Mouse (Mus musculus) neural tube, embryonic 15.5 days (tissue): ENCODE measurements around the gene Cebpe. TPM values are rescaled to one million over a fixed set of nuclear protein-coding genes. Genes with fewer than 3 reads are reported as not detected.

Source experiments
- ATAC-seq: fragments of 200-750 bp; cut with Nextera tagmentation; 2 replicates; pipeline ENCODE4 v1.8.0; 2017; ENCODE audit warnings: mild to moderate bottlenecking, moderate TSS enrichment, moderate library complexity; ENCODE audit not compliant: low FRiP score
- H3K27ac ChIP-seq: fragments of 300-500 bp; sonication (generic); replicated peaks from 2 replicates; pipeline ENCODE4 v1.5.1; 2015; ENCODE audit warnings: mild to moderate bottlenecking, inconsistent platforms
- H3K27me3 ChIP-seq: fragments of 300-500 bp; sonication (generic); replicated peaks from 2 replicates; pipeline ENCODE4 v1.6.1; 2015; ENCODE audit warnings: inconsistent platforms
- H3K36me3 ChIP-seq: fragments of 300-500 bp; sonication (generic); 2 replicates; pipeline ENCODE4 v1.6.1; 2015; ENCODE audit warnings: inconsistent platforms
- H3K4me1 ChIP-seq: fragments of 300-500 bp; sonication (generic); 2 replicates; pipeline ENCODE4 v1.6.1; 2015; ENCODE audit warnings: inconsistent platforms
- H3K4me2 ChIP-seq: fragments of 300-500 bp; sonication (generic); 2 replicates; pipeline ENCODE4 v1.6.1; 2015; ENCODE audit warnings: inconsistent platforms, mild to moderate bottlenecking, moderate library complexity
- H3K4me3 ChIP-seq: fragments of 300-500 bp; sonication (generic); replicated peaks from 2 replicates; pipeline ENCODE4 v1.5.1; 2015; ENCODE audit warnings: mild to moderate bottlenecking, inconsistent platforms
- H3K9ac ChIP-seq: fragments of 300-500 bp; sonication (generic); replicated peaks from 2 replicates; pipeline ENCODE4 v1.6.1; 2015; ENCODE audit warnings: mild to moderate bottlenecking, inconsistent platforms
- H3K9me3 ChIP-seq: fragments of 300-500 bp; sonication (generic); replicated peaks from 2 replicates; pipeline ENCODE4 v1.6.1; 2016; ENCODE audit warnings: inconsistent platforms
- WGBS: fragments of 180-500 bp; shearing (Covaris S2); methylation state at CpG from one replicate; pipeline ENCODE4 v1.1.7; 2015; ENCODE audit warnings: mixed read lengths; 5-methylcytosine and 5-hydroxymethylcytosine counted together
- polyA plus RNA-seq: library from polyadenylated mRNA; unstranded; fragments of >200 nt; fragmentation: Nextera tagmentation; extraction: Ambion mirVana; gene quantifications from 2 replicates; pipeline ENCODE4 v1.2.1, GENCODE M21; 2015

Cebpe gene
- polyA plus RNA-seq, 1 experiment from 2014 or later, result 0.12 TPM

GRCm38 (mm10) chr14:54698733-54699132 lies 13.2 kb downstream of the Cebpe start, which contains the start of gene Gm29776:
TSS of gene Gm29776 (minus strand) at chr14:54698833.
- Histone ChIP-seq H3K36me3 (peaks cover 2% of the 10 kb centered on the region; the same call in 1 of the 2 replicates), H3K4me1 (no peaks in the 10 kb centered on the region), H3K9me3 (no peaks in the 10 kb centered on the region), H3K27me3 (0 out of 2 replicates have a peak, but pooled peaks cover 11% of the 10 kb centered on the region), H3K9ac (no peak within 1 kb of the TSS), H3K27ac (no peak within 1 kb of the TSS), H3K4me2 (no peak within 1 kb of the TSS), H3K4me3 (no peak within 1 kb of the TSS)
- ATAC-seq, result no peak
- WGBS, result 78% methylated on average over 4 of the region's 4 CpGs

GRCm38 (mm10) chr14:54696752-54697151 lies 15.2 kb downstream of the Cebpe start:
- no peak for ATAC-seq
- H3K27me3 ChIP-seq, result no peaks in the 10 kb centered on the region
- no peaks in the 10 kb centered on the region for H3K4me1 ChIP-seq
- no peak overlapping the region for H3K4me2 ChIP-seq
- H3K9ac ChIP-seq, result no peak overlapping the region
- no peaks in the 10 kb centered on the region for H3K9me3 ChIP-seq
- H3K4me3 ChIP-seq, result no peak overlapping the region
- WGBS, result 90% methylated on average over 4 of the region's 4 CpGs
- H3K27ac ChIP-seq, result no peak overlapping the region
- H3K36me3 ChIP-seq, result peaks cover 12% of the 10 kb centered on the region

GRCm38 (mm10) chr14:54695042-54695441 lies 16.9 kb downstream of the Cebpe start:
- H3K4me3 ChIP-seq, result no peak overlapping the region
- 81% methylated on average over 6 of the region's 6 CpGs for WGBS
- H3K9me3 ChIP-seq, result no peaks in the 10 kb centered on the region
- no peaks in the 10 kb centered on the region for H3K27me3 ChIP-seq
- H3K4me2 ChIP-seq, result no peak overlapping the region
- ATAC-seq, result no peak
- H3K9ac ChIP-seq, result no peak overlapping the region
- peaks cover 22% of the 10 kb centered on the region for H3K36me3 ChIP-seq
- H3K4me1 ChIP-seq, result no peaks in the 10 kb centered on the region
- no peak overlapping the region for H3K27ac ChIP-seq

GRCm38 (mm10) chr14:54687251-54687650 lies 24.7 kb downstream of the Cebpe start:
- Histone ChIP-seq H3K4me3 (peak overlapping the region; percentile 75), H3K4me2 (peak overlapping the region; percentile 76)
- ATAC-seq, result no peak

GRCm38 (mm10) chr14:54686522-54687143 lies 25.3 kb downstream of the Cebpe start, which contains the start of gene Acin1:
TSS of gene Acin1 (minus strand) at chr14:54686931.
- Histone ChIP-seq H3K4me1 (peaks cover 42% of the 10 kb centered on the region), H3K4me3 (peak within 1 kb of the TSS; percentile 75), H3K9me3 (no peaks in the 10 kb centered on the region), H3K27ac (peak within 1 kb of the TSS; percentile 98), H3K27me3 (no peaks in the 10 kb centered on the region), H3K4me2 (peak within 1 kb of the TSS; percentile 76), H3K9ac (peak within 1 kb of the TSS; percentile 95), H3K36me3 (peaks cover 31% of the 10 kb centered on the region)
- WGBS, result under 1% methylated on average over 44 of the region's 44 CpGs
- peak; percentile 98 for ATAC-seq

More at GRCm38 (mm10) chr14:54687251-54687650, 24.7 kb downstream of the Cebpe start:
- Histone ChIP-seq H3K27ac (peak overlapping the region; percentile 98), H3K4me1 (peaks cover 42% of the 10 kb centered on the region), H3K27me3 (no peaks in the 10 kb centered on the region), H3K36me3 (peaks cover 31% of the 10 kb centered on the region), H3K9ac (peak overlapping the region; percentile 68), H3K9me3 (no peaks in the 10 kb centered on the region)
- whole genome bisulfite sequencing, result 6% methylated on average over 8 of the region's 8 CpGs

- peak within 1 kb of the TSS; percentile 95 for H3K9ac ChIP-seq
- H3K36me3 ChIP-seq, result peaks cover 32% of the 10 kb centered on the region
- WGBS, result under 1% methylated on average over 41 of the region's 41 CpGs
- peak; percentile 81 for ATAC-seq
- H3K27me3 ChIP-seq, result no peaks in the 10 kb centered on the region
- no peaks in the 10 kb centered on the region for H3K9me3 ChIP-seq
- H3K27ac ChIP-seq, result peak within 1 kb of the TSS; percentile 98
- H3K4me3 ChIP-seq, result peak within 1 kb of the TSS; percentile 75
- peaks cover 42% of the 10 kb centered on the region for H3K4me1 ChIP-seq
- peak within 1 kb of the TSS; percentile 76 for H3K4me2 ChIP-seq
Measured at GRCm38 (mm10) chr14:54686063-54686521, 25.9 kb downstream of the Cebpe start, which contains the start of gene 1700123O20Rik. TSS of gene 1700123O20Rik (plus strand) at chr14:54686216.

- Histone ChIP-seq H3K27me3 (no peaks in the 10 kb centered on the region), H3K4me1 (peaks cover 42% of the 10 kb centered on the region), H3K4me2 (peak overlapping the region; percentile 76), H3K27ac (peak overlapping the region; percentile 98), H3K36me3 (peaks cover 30% of the 10 kb centered on the region), H3K9me3 (no peaks in the 10 kb centered on the region), H3K4me3 (peak overlapping the region; percentile 75), H3K9ac (peak overlapping the region; percentile 95)
- no peak for ATAC-seq
- WGBS, result 13% methylated on average over 8 of the region's 8 CpGs
Measured at GRCm38 (mm10) chr14:54685471-54685870, 26.5 kb downstream of the Cebpe start.

GRCm38 (mm10) chr14:54682396-54682795 lies 29.6 kb downstream of the Cebpe start:
- Histone ChIP-seq H3K4me1 (peaks cover 27% of the 10 kb centered on the region), H3K36me3 (peaks cover 34% of the 10 kb centered on the region), H3K27ac (no peak overlapping the region), H3K9ac (no peak overlapping the region), H3K9me3 (no peaks in the 10 kb centered on the region), H3K4me2 (no peak overlapping the region), H3K4me3 (no peak overlapping the region), H3K27me3 (no peaks in the 10 kb centered on the region)
- 92% methylated on average over 3 of the region's 3 CpGs for WGBS
- ATAC-seq, result no peak

GRCm38 (mm10) chr14:54678657-54679304 lies 33.2 kb downstream of the Cebpe start:
- WGBS, result 85% methylated on average over 16 of the region's 16 CpGs
- no peak for ATAC-seq

GRCm38 (mm10) chr14:54676290-54676689 lies 35.7 kb downstream of the Cebpe start:
- Histone ChIP-seq H3K4me3 (no peak overlapping the region), H3K36me3 (peaks cover 69% of the 10 kb centered on the region), H3K9ac (no peak overlapping the region), H3K9me3 (no peaks in the 10 kb centered on the region), H3K27ac (no peak overlapping the region), H3K4me2 (no peak overlapping the region), H3K27me3 (no peaks in the 10 kb centered on the region), H3K4me1 (no peaks in the 10 kb centered on the region)
- no peak for ATAC-seq
- 89% methylated on average over 5 of the region's 5 CpGs for WGBS

More at GRCm38 (mm10) chr14:54678657-54679304, 33.2 kb downstream of the Cebpe start:
- Histone ChIP-seq H3K4me3 (no peak overlapping the region), H3K27ac (no peak overlapping the region), H3K36me3 (peaks cover 58% of the 10 kb centered on the region), H3K4me1 (peaks cover 9% of the 10 kb centered on the region), H3K9ac (no peak overlapping the region), H3K4me2 (no peak overlapping the region), H3K9me3 (no peaks in the 10 kb centered on the region), H3K27me3 (no peaks in the 10 kb centered on the region)

GRCm38 (mm10) chr14:54674317-54674716 lies 37.7 kb downstream of the Cebpe start:
- no peak overlapping the region for H3K4me2 ChIP-seq
- no peak overlapping the region for H3K27ac ChIP-seq
- H3K36me3 ChIP-seq, result peaks cover 66% of the 10 kb centered on the region
- H3K4me1 ChIP-seq, result no peaks in the 10 kb centered on the region
- no peak overlapping the region for H3K4me3 ChIP-seq
- H3K9ac ChIP-seq, result no peak overlapping the region
- no peaks in the 10 kb centered on the region for H3K27me3 ChIP-seq
- WGBS, result 79% methylated on average over 2 of the region's 2 CpGs
- H3K9me3 ChIP-seq, result no peaks in the 10 kb centered on the region
- ATAC-seq, result no peak

- H3K4me1 ChIP-seq, result no peaks in the 10 kb centered on the region
- H3K27me3 ChIP-seq, result no peaks in the 10 kb centered on the region
- peaks cover 73% of the 10 kb centered on the region for H3K36me3 ChIP-seq
- no peaks in the 10 kb centered on the region for H3K9me3 ChIP-seq
- no peak for ATAC-seq
- no peak overlapping the region for H3K9ac ChIP-seq
- WGBS, result 83% methylated on average over 4 of the region's 4 CpGs
- H3K4me2 ChIP-seq, result no peak overlapping the region
- H3K4me3 ChIP-seq, result no peak overlapping the region
- H3K27ac ChIP-seq, result no peak overlapping the region
Measured at GRCm38 (mm10) chr14:54669381-54669780, 42.6 kb downstream of the Cebpe start.
